ENCODE assay signal across 13 mouse cellular contexts in the genomic region with DNA sequence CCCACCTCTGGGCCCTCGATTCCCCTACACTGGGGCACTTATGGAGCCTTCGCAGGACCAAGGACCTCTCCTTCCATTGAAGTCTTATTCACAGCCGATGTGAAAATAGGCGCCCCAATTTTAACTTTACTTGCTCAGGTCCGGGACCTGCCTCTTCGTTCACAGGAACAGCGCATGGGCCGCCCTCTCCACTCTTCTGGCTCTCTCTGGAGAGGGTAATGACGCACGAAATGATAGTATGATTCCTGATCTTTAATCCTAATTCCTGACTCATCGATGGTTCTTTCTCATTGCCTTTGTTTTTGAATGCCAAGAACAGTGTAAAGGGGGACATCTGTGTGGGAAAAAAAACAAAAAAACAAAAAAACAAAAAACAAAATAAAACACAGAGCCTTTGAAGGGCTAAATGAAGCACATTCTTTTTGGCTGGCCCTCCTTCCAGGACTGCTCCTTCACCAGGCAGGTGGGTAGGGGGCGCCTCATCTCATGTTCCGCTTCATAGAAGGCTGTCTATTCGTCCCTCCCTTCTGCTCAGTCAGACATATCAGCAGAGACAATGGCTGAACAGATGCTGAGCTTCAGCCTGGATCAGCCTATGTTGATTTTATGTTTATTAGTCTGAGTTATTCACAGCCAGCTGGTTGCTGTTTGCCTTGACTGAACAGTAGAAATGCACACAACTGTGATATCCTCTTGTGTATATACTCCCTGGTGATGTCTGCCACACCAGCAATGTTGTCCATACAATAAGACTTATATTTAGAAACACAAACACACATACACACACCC.
DNase-seq lines count a peak whose midpoint lies in the region; ATAC-seq lines count a peak whose summit lies in the region.
"Had no signal": no experiment of that assay in that cellular context is flagged by ENCODE, and none has a peak within 500 bp of the region (broad histone marks: within the 10 kb centered on the region; RNA-seq: fewer than 3 reads in every experiment).

No protein-coding gene starts in this region.

- no peak overlapping the region for H3K27ac ChIP-seq in intestine, embryonic 16.5 days (ENCODE audit: low read length)
- no peak overlapping the region for H3K27ac ChIP-seq in neural tube, embryonic 15.5 days (replicated peaks)
- H3K27ac ChIP-seq in liver, embryonic 12.5 days = no peak overlapping the region
- H3K27ac ChIP-seq: heart, embryonic 15.5 days; macrophage had no signal

- intact Hi-C loops in left cerebral cortex, postnatal 36 days (cut with DNase I) = no loop called here
- intact Hi-C loops in gastrocnemius, postnatal 14 days (cut with DNase I; ENCODE audit: low total_unique reads) = no loop called here

- H3K9ac ChIP-seq in intestine, embryonic 16.5 days (ENCODE audit: low read depth, low read length) = no peak overlapping the region
- no peak overlapping the region for H3K9ac ChIP-seq in neural tube, embryonic 15.5 days (replicated peaks)
- no peak overlapping the region for H3K9ac ChIP-seq in liver, embryonic 12.5 days
- H3K9ac ChIP-seq: heart, embryonic 15.5 days had no signal

- peak; percentile 40 to 52 for DNase-seq in kidney, postnatal 4 days
- DNase-seq in kidney, adult 11 months = no peak
- DNase-seq in embryo, embryonic 11 days = peak; percentile 25
- DNase-seq in left cerebral cortex, postnatal 36 days (ENCODE audit: low spot score in 2 of 2) = no peak
- no peak for DNase-seq in gastrocnemius, postnatal 14 days
- DNase-seq: adrenal gland, adult 2 months; cerebellum, postnatal 25 days; thymus, adult 18-20 months had no signal

- H3K9me3 ChIP-seq in intestine, embryonic 16.5 days (ENCODE audit: control insufficient read depth, low read length) = no peaks in the 10 kb centered on the region
- no peaks in the 10 kb centered on the region for H3K9me3 ChIP-seq in neural tube, embryonic 15.5 days (replicated peaks)
- H3K9me3 ChIP-seq in liver, embryonic 12.5 days (replicated peaks) = no peaks in the 10 kb centered on the region
- H3K9me3 ChIP-seq: heart, embryonic 15.5 days had no signal

- H3K4me3 ChIP-seq in intestine, embryonic 16.5 days (ENCODE audit: low read length) = no peak overlapping the region
- H3K4me3 ChIP-seq in neural tube, embryonic 15.5 days (replicated peaks) = no peak overlapping the region
- no peak overlapping the region for H3K4me3 ChIP-seq in liver, embryonic 12.5 days
- H3K4me3 ChIP-seq: heart, embryonic 15.5 days had no signal

- ATAC-seq in intestine, embryonic 16.5 days = peak; percentile 52
- peak; percentile 73 for ATAC-seq in neural tube, embryonic 15.5 days (ENCODE audit: low FRiP score)
- no peak for ATAC-seq in liver, embryonic 12.5 days

- H3K36me3 ChIP-seq in intestine, embryonic 16.5 days (ENCODE audit: control insufficient read depth, insufficient read depth, low read length) = no peaks in the 10 kb centered on the region
- no peaks in the 10 kb centered on the region for H3K36me3 ChIP-seq in neural tube, embryonic 15.5 days
- H3K36me3 ChIP-seq in liver, embryonic 12.5 days = no peaks in the 10 kb centered on the region
- H3K36me3 ChIP-seq: heart, embryonic 15.5 days had no signal

- WGBS in intestine, embryonic 16.5 days = 74% methylated on average over 14 of the region's 14 CpGs
- 57% methylated on average over 14 of the region's 14 CpGs for WGBS in neural tube, embryonic 15.5 days
- 73% methylated on average over 14 of the region's 14 CpGs for WGBS in liver, embryonic 12.5 days (ENCODE audit: insufficient replicate concordance)

- no peak overlapping the region for H3K4me2 ChIP-seq in intestine, embryonic 16.5 days (ENCODE audit: low read depth, low read length)
- H3K4me2 ChIP-seq in neural tube, embryonic 15.5 days = no peak overlapping the region
- no peak overlapping the region for H3K4me2 ChIP-seq in liver, embryonic 12.5 days
- H3K4me2 ChIP-seq: heart, embryonic 15.5 days had no signal

- no peaks in the 10 kb centered on the region for H3K4me1 ChIP-seq in intestine, embryonic 16.5 days (ENCODE audit: control insufficient read depth, insufficient read depth, low read length)
- H3K4me1 ChIP-seq in neural tube, embryonic 15.5 days = no peaks in the 10 kb centered on the region
- H3K4me1 ChIP-seq in liver, embryonic 12.5 days = no peaks in the 10 kb centered on the region
- H3K4me1 ChIP-seq: heart, embryonic 15.5 days had no signal

- no peaks in the 10 kb centered on the region for H3K27me3 ChIP-seq in intestine, embryonic 16.5 days (replicated peaks; ENCODE audit: control insufficient read depth, insufficient read depth, low read length)
- no peaks in the 10 kb centered on the region for H3K27me3 ChIP-seq in neural tube, embryonic 15.5 days (replicated peaks)
- H3K27me3 ChIP-seq in liver, embryonic 12.5 days (replicated peaks) = no peaks in the 10 kb centered on the region
- H3K27me3 ChIP-seq: heart, embryonic 15.5 days had no signal

Comparison
In these comparisons a context has a peak if more than half of its experiments do, and no peak if none do; other contexts are left out.
1. DNase-seq: peak in kidney, postnatal 4 days (2 of 2) and embryo, embryonic 11 days (single experiment); none in kidney, adult 11 months (single experiment), left cerebral cortex, postnatal 36 days (0 of 2) and gastrocnemius, postnatal 14 days (single experiment).